Mouse (Mus musculus) right cerebral cortex, postnatal 36 days (tissue): Measurements from ENCODE around the gene Hic2.

Source experiments
- DNase-seq, 2 experiments: peaks; one replicate each; pipeline ENCODE4 v3.0.0; 2022; ENCODE audit warnings: low spot score in 2 of 2, mixed read lengths in 1 of 2

Hic2 gene

GRCm38 (mm10) chr16:17275721-17276120 lies 42.3 kb downstream of the Hic2 start, which contains the start of gene Tmem191c:
TSS of gene Tmem191c (plus strand) at chr16:17276077.
- no peak for DNase-seq

GRCm38 (mm10) chr16:17276164-17277151 lies 43.1 kb downstream of the Hic2 start:
- peak; percentile 89 to 90 for DNase-seq

- peak; percentile 74 to 75 for DNase-seq
Measured at GRCm38 (mm10) chr16:17277342-17278211, 44.2 kb downstream of the Hic2 start.

GRCm38 (mm10) chr16:17280471-17280870 lies 47.1 kb downstream of the Hic2 start:
- no peak for DNase-seq

- no peak for DNase-seq
Measured at GRCm38 (mm10) chr16:17283151-17283550, 49.8 kb downstream of the Hic2 start.

GRCm38 (mm10) chr16:17287103-17287502 lies 53.7 kb downstream of the Hic2 start:
- no peak for DNase-seq

GRCm38 (mm10) chr16:17291016-17291415 lies 57.6 kb downstream of the Hic2 start:
- DNase-seq, result no peak

GRCm38 (mm10) chr16:17292751-17293150 lies 59.4 kb downstream of the Hic2 start:
- no peak for DNase-seq

GRCm38 (mm10) chr16:17300818-17301217 lies 67.4 kb downstream of the Hic2 start:
- no peak for DNase-seq

- DNase-seq, result no peak
Measured at GRCm38 (mm10) chr16:17303521-17304245, 70.3 kb downstream of the Hic2 start.

- DNase-seq, result no peak
Measured at GRCm38 (mm10) chr16:17307461-17307860, 74.1 kb downstream of the Hic2 start.

- DNase-seq, result no peak
Measured at GRCm38 (mm10) chr16:17309036-17309435, 75.7 kb downstream of the Hic2 start.

- DNase-seq, result no peak
Measured at GRCm38 (mm10) chr16:17312531-17312930, 79.2 kb downstream of the Hic2 start.
